Mouse (Mus musculus): ENCODE measurements around the gene Mrps30. TPM values are rescaled to one million over a fixed set of nuclear protein-coding genes. Genes with fewer than 3 reads are reported as not detected.

The Mrps30 gene
- polyA plus RNA-seq, 1 experiment from 2014 or later, result 28.0 TPM

- Histone ChIP-seq H3K4me2 (no peak overlapping the region), H3K4me3 (no peak overlapping the region), H3K27ac (no peak overlapping the region), H3K9ac (no peak overlapping the region), H3K27me3 (no peaks in the 10 kb centered on the region), H3K9me3 (no peaks in the 10 kb centered on the region), H3K4me1 (no peaks in the 10 kb centered on the region), H3K36me3 (no peaks in the 10 kb centered on the region)
- ATAC-seq (ENCODE audit: insufficient number of reproducible peaks, low FRiP score, low TSS enrichment, low read depth), result no peak
- WGBS, result 73% methylated on average over 1 of the region's 1 CpGs
These were observed 21.3 kb downstream of the Mrps30 start for GRCm38 (mm10) chr13:118365774-118366173.

- WGBS, result 78% methylated on average over 6 of the region's 6 CpGs
- H3K4me1 ChIP-seq, result no peaks in the 10 kb centered on the region
- H3K9me3 ChIP-seq, result no peaks in the 10 kb centered on the region
- no peak for ATAC-seq (ENCODE audit: insufficient number of reproducible peaks, low FRiP score, low TSS enrichment, low read depth)
- H3K9ac ChIP-seq, result no peak overlapping the region
- no peaks in the 10 kb centered on the region for H3K27me3 ChIP-seq
- H3K4me3 ChIP-seq, result no peak overlapping the region
- H3K4me2 ChIP-seq, result no peak overlapping the region
- H3K36me3 ChIP-seq, result no peaks in the 10 kb centered on the region
- no peak overlapping the region for H3K27ac ChIP-seq
These were observed 23.7 kb downstream of the Mrps30 start for GRCm38 (mm10) chr13:118363342-118363741.

GRCm38 (mm10) chr13:118350870-118351269, 36.2 kb downstream of the Mrps30 start:
- 90% methylated on average over 10 of the region's 10 CpGs for WGBS
- Histone ChIP-seq H3K27me3 (no peaks in the 10 kb centered on the region), H3K4me3 (no peak overlapping the region), H3K4me2 (no peak overlapping the region), H3K27ac (no peak overlapping the region), H3K9me3 (no peaks in the 10 kb centered on the region), H3K9ac (no peak overlapping the region), H3K4me1 (no peaks in the 10 kb centered on the region), H3K36me3 (no peaks in the 10 kb centered on the region)
- no peak for ATAC-seq (ENCODE audit: insufficient number of reproducible peaks, low FRiP score, low TSS enrichment, low read depth)

GRCm38 (mm10) chr13:118350257-118350656, 36.8 kb downstream of the Mrps30 start:
- H3K9me3 ChIP-seq, result no peaks in the 10 kb centered on the region
- H3K27me3 ChIP-seq, result no peaks in the 10 kb centered on the region
- no peak overlapping the region for H3K4me3 ChIP-seq
- no peak overlapping the region for H3K27ac ChIP-seq
- H3K4me1 ChIP-seq, result no peaks in the 10 kb centered on the region
- no peak overlapping the region for H3K9ac ChIP-seq
- ATAC-seq (ENCODE audit: insufficient number of reproducible peaks, low FRiP score, low TSS enrichment, low read depth), result no peak
- no peak overlapping the region for H3K4me2 ChIP-seq
- 22% methylated on average over 10 of the region's 10 CpGs for WGBS
- no peaks in the 10 kb centered on the region for H3K36me3 ChIP-seq

Other genes with a start within 250 kb of the Mrps30 start
- gene B430218F22Rik, start 622 bp downstream of the Mrps30 start, polyA plus RNA-seq (2015; fragmentation: Nextera tagmentation; extraction: Ambion mirVana), result 0.35 and 0.77 TPM in 2 replicates